Comparison of ENCODE assay signal across 10 mouse cellular contexts in the genomic region with DNA sequence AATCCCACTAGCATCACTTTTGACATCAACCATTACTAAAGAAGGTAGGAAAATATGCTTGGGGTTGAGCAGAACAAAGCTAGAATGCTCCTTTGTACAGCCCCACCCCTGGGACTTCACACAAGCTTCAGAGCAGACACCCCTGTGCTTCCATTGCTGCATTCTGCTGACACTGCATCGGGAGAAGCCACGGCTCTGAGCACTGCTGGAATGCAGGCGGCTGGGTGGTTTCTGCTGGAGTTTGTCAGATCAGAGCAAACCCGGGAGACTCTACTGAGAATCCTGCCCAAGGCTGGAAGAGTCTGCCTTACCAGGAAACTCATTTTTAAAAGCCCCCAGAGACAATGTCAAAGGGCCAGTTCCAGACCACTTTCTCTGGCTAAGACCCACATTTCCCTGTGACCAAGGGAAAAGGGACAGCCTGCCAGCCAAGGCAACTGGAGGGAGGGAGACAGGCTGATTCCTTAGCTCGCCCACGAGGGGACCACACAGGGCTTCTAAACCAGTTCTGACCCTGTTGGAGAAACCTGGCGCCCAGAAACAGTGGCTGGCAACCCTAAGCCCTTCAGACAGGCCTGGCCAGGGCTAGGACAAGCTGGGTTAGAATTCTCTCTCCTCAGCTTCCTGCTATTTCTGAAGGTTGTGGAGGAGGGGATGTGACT. TPM values are rescaled to one million over a fixed set of nuclear protein-coding genes. Genes with fewer than 3 reads are reported as not detected.
DNase-seq lines count a peak whose midpoint lies in the region; ATAC-seq lines count a peak whose summit lies in the region.
"Had no signal": no experiment of that assay in that cellular context is flagged by ENCODE, and none has a peak within 500 bp of the region (broad histone marks: within the 10 kb centered on the region; RNA-seq: fewer than 3 reads in every experiment).

No protein-coding gene starts in this region.

- H3K27ac ChIP-seq in hindbrain, embryonic 15.5 days (replicated peaks) = peak overlapping the region; percentile 46; the same call in 1 of the 2 replicates
- no peak overlapping the region for H3K27ac ChIP-seq in hindbrain, embryonic 12.5 days
- peak overlapping the region; percentile 56 for H3K27ac ChIP-seq in heart, embryonic 13.5 days (replicated peaks)

- H3K4me3 ChIP-seq in hindbrain, embryonic 15.5 days = no peak overlapping the region
- no peak overlapping the region for H3K4me3 ChIP-seq in hindbrain, embryonic 12.5 days
- H3K4me3 ChIP-seq in heart, embryonic 13.5 days = no peak overlapping the region
- H3K4me3 ChIP-seq: erythroblast, embryonic 14.5 days had no signal

- no peaks in the 10 kb centered on the region for H3K9me3 ChIP-seq in hindbrain, embryonic 15.5 days
- H3K9me3 ChIP-seq in hindbrain, embryonic 12.5 days (replicated peaks) = no peaks in the 10 kb centered on the region
- no peaks in the 10 kb centered on the region for H3K9me3 ChIP-seq in heart, embryonic 13.5 days

- no peak overlapping the region for H3K4me2 ChIP-seq in hindbrain, embryonic 15.5 days
- no peak overlapping the region for H3K4me2 ChIP-seq in hindbrain, embryonic 12.5 days (replicated peaks)
- H3K4me2 ChIP-seq in heart, embryonic 13.5 days = no peak overlapping the region

- no peak overlapping the region for H3K9ac ChIP-seq in hindbrain, embryonic 15.5 days
- no peak overlapping the region for H3K9ac ChIP-seq in hindbrain, embryonic 12.5 days
- peak overlapping the region; percentile 20; the same call in 1 of the 2 replicates for H3K9ac ChIP-seq in heart, embryonic 13.5 days

- no peaks in the 10 kb centered on the region for H3K27me3 ChIP-seq in hindbrain, embryonic 15.5 days
- no peaks in the 10 kb centered on the region for H3K27me3 ChIP-seq in hindbrain, embryonic 12.5 days
- no peaks in the 10 kb centered on the region for H3K27me3 ChIP-seq in heart, embryonic 13.5 days (replicated peaks)

- peaks cover 16% of the 10 kb centered on the region for H3K4me1 ChIP-seq in hindbrain, embryonic 15.5 days (replicated peaks)
- peaks cover 6% of the 10 kb centered on the region; the same call in 1 of the 2 replicates for H3K4me1 ChIP-seq in hindbrain, embryonic 12.5 days
- peaks cover 44% of the 10 kb centered on the region for H3K4me1 ChIP-seq in heart, embryonic 13.5 days

- DNase-seq in ZHBTc4 (ENCODE audit: low read depth, low spot score) = peak; percentile 18
- DNase-seq in kidney, postnatal 36 days = peak; percentile 72 to 75
- DNase-seq in ovary, postnatal 36 days (ENCODE audit: low spot score) = no peak
- no peak for DNase-seq in adrenal gland, adult (ENCODE audit: inconsistent age in 2 of 2, low spot score in 1 of 2)
- no peak for DNase-seq in right cerebral cortex, postnatal 25 days
- DNase-seq: thymus, adult 2 months had no signal

- H3K36me3 ChIP-seq in hindbrain, embryonic 15.5 days = peaks cover 8% of the 10 kb centered on the region; the same call in 1 of the 2 replicates
- 0 out of 2 replicates have a peak, but pooled peaks cover 5% of the 10 kb centered on the region for H3K36me3 ChIP-seq in hindbrain, embryonic 12.5 days
- H3K36me3 ChIP-seq in heart, embryonic 13.5 days = peaks cover 13% of the 10 kb centered on the region

- ATAC-seq in hindbrain, embryonic 15.5 days (ENCODE audit: low FRiP score, low read depth) = no peak
- no peak for ATAC-seq in hindbrain, embryonic 12.5 days (ENCODE audit: low FRiP score)
- ATAC-seq in heart, embryonic 13.5 days (ENCODE audit: extremely low read depth, insufficient number of reproducible peaks, low FRiP score, low TSS enrichment) = no peak

- WGBS in hindbrain, embryonic 15.5 days = 56% methylated on average over 7 of the region's 7 CpGs
- 60% methylated on average over 7 of the region's 7 CpGs for WGBS in hindbrain, embryonic 12.5 days
- whole genome bisulfite sequencing in heart, embryonic 13.5 days = 31% methylated on average over 7 of the region's 7 CpGs

RNA-seq across cellular contexts. Expression of a gene that starts 21.2 kb away (rescaled TPM):
- polyA plus RNA-seq in hindbrain, embryonic 15.5 days (2015; fragmentation: Nextera tagmentation; extraction: Ambion mirVana) = 222 and 231 TPM in 2 replicates
- 117 and 127 TPM in 2 replicates for polyA plus RNA-seq in hindbrain, embryonic 12.5 days (2016; fragmentation: Nextera tagmentation; extraction: Ambion mirVana)
- polyA plus RNA-seq in heart, embryonic 13.5 days (2015; fragmentation: Nextera tagmentation; extraction: Ambion mirVana) = 58.1 and 60.9 TPM in 2 replicates

RNA-seq across cellular contexts. Expression of a gene that starts 26.1 kb away (rescaled TPM):
- 7.2 and 9.7 TPM in 2 replicates for polyA plus RNA-seq in hindbrain, embryonic 15.5 days (2015; fragmentation: Nextera tagmentation; extraction: Ambion mirVana)
- polyA plus RNA-seq in hindbrain, embryonic 12.5 days (2016; fragmentation: Nextera tagmentation; extraction: Ambion mirVana) = 24.2 and 24.7 TPM in 2 replicates
- polyA plus RNA-seq in heart, embryonic 13.5 days (2015; fragmentation: Nextera tagmentation; extraction: Ambion mirVana) = 1.2 and 1.5 TPM in 2 replicates
- polyA plus RNA-seq: erythroblast, embryonic 14.5 days had no signal

RNA-seq across cellular contexts. Expression of a gene that starts 48.0 kb away (rescaled TPM):
- polyA plus RNA-seq in hindbrain, embryonic 15.5 days (2015; fragmentation: Nextera tagmentation; extraction: Ambion mirVana) = 39.8 and 41.9 TPM in 2 replicates
- 35.8 and 36.1 TPM in 2 replicates for polyA plus RNA-seq in hindbrain, embryonic 12.5 days (2016; fragmentation: Nextera tagmentation; extraction: Ambion mirVana)
- polyA plus RNA-seq in heart, embryonic 13.5 days (2015; fragmentation: Nextera tagmentation; extraction: Ambion mirVana) = 21.8 and 22.3 TPM in 2 replicates

Comparison
In these comparisons a context has a peak if more than half of its experiments do, and no peak if none do; other contexts are left out.
1. DNase-seq: peak in ZHBTc4 (single experiment) and kidney, postnatal 36 days (2 of 2); none in ovary, postnatal 36 days (single experiment), adrenal gland, adult (0 of 2) and right cerebral cortex, postnatal 25 days (single experiment).